Mouse (Mus musculus) CH12.LX (cell line): ENCODE measurements around the gene Gstm3. TPM values are rescaled to one million over a fixed set of nuclear protein-coding genes. Genes with fewer than 3 reads are reported as not detected.
"Not testable (repeated sequence)": the region's sequence is repeated elsewhere in the genome, so short reads cannot be mapped to it uniquely, and the experiment has no call there.

ENCODE experiments used
- DNase-seq: peaks from one replicate; pipeline ENCODE4 v3.0.0-alpha.2; 2013; ENCODE audit errors: extremely low read depth
- H3K27ac ChIP-seq: 2 replicates; pipeline ENCODE4 v1.5.1; 2012; ENCODE audit warnings: low read depth, mild to moderate bottlenecking, control low read depth, moderate library complexity; ENCODE audit not compliant: insufficient read depth
- H3K27me3 ChIP-seq: replicated peaks from 2 replicates; pipeline ENCODE3; 2012; ENCODE audit warnings: inconsistent platforms
- H3K36me3 ChIP-seq, 2 experiments: replicated peaks in 1 of 2; 2 replicates each; pipeline versions ENCODE3 to v1.6.1; 2012; ENCODE audit warnings: inconsistent platforms in 1 of 2, low read length in 1 of 2, mild to moderate bottlenecking in 1 of 2, mixed read lengths in 1 of 2, moderate library complexity in 1 of 2; ENCODE audit not compliant: control insufficient read depth in 1 of 2, insufficient read depth in 1 of 2
- H3K4me1 ChIP-seq, 2 experiments: 2 replicates each; pipeline ENCODE4 v1.6.1; 2012; ENCODE audit warnings: inconsistent platforms in 1 of 2, moderate library complexity in 1 of 2; ENCODE audit not compliant: insufficient read depth in 2 of 2, control insufficient read depth in 1 of 2
- H3K4me2 ChIP-seq: 2 replicates; pipeline ENCODE4 v1.6.1; 2012; ENCODE audit warnings: low read depth, mild to moderate bottlenecking, control low read depth; ENCODE audit not compliant: poor library complexity, insufficient read depth, severe bottlenecking
- H3K4me3 ChIP-seq, 3 experiments: fragments of 150-350 bp in 1 of 3; sonication (generic) in 1 of 3; replicated peaks in 1 of 3; 2 replicates each; pipeline versions ENCODE3 to v1.5.1; 2011 to 2012; ENCODE audit warnings: low read depth in 2 of 3, low read length in 2 of 3, mild to moderate bottlenecking in 2 of 3, moderate library complexity in 2 of 3, control low read depth in 1 of 3, improper control_type of control experiment in 1 of 3, inconsistent platforms in 1 of 3, mixed read lengths in 1 of 3; ENCODE audit not compliant: poor library complexity in 1 of 3
- H3K79me2 ChIP-seq: replicated peaks from 2 replicates; pipeline ENCODE4 v1.6.1; 2012; ENCODE audit warnings: mild to moderate bottlenecking, moderate library complexity; ENCODE audit not compliant: control insufficient read depth, poor library complexity, insufficient read depth, severe bottlenecking; ENCODE audit errors: extremely low read depth
- H3K9ac ChIP-seq: 2 replicates; pipeline ENCODE4 v1.6.1; 2012; ENCODE audit warnings: low read depth, mild to moderate bottlenecking, control low read depth, moderate library complexity; ENCODE audit not compliant: insufficient read depth
- H3K9me3 ChIP-seq: replicated peaks from 2 replicates; pipeline ENCODE3; 2012; ENCODE audit warnings: low read length, inconsistent platforms, mixed read lengths
- CTCF ChIP-seq, 2 experiments: IDR thresholded peaks in 1 of 2; conservative IDR thresholded peaks in 1 of 2; 2 replicates each; pipeline ENCODE4 v1.5.1; 2011 to 2012; ENCODE audit warnings: low read depth in 2 of 2, low read length in 2 of 2, improper control_type of control experiment in 1 of 2, inconsistent platforms in 1 of 2, mild to moderate bottlenecking in 1 of 2, moderate library complexity in 1 of 2
- GABPA ChIP-seq: IDR thresholded peaks from 2 replicates; pipeline ENCODE4 v1.6.1; 2012; ENCODE audit warnings: low read depth, low read length, improper control_type of control experiment, inconsistent platforms; ENCODE audit not compliant: insufficient replicate concordance
- JUND ChIP-seq: conservative IDR thresholded peaks from 2 replicates; pipeline ENCODE4 v1.6.1; 2011; ENCODE audit warnings: low read depth, low read length, improper control_type of control experiment
- MAX ChIP-seq: IDR thresholded peaks from 2 replicates; pipeline ENCODE4 v1.6.1; 2011; ENCODE audit warnings: low read length, improper control_type of control experiment
- POLR2A ChIP-seq: IDR thresholded peaks from 2 replicates; pipeline ENCODE4 v1.6.1; 2011; ENCODE audit warnings: low read depth, mild to moderate bottlenecking, improper control_type of control experiment, low read length
- RAD21 ChIP-seq: IDR thresholded peaks from 2 replicates; pipeline ENCODE4 v1.6.1; 2011; ENCODE audit warnings: low read depth, mild to moderate bottlenecking, low read length, improper control_type of control experiment, moderate library complexity
- SMC3 ChIP-seq: IDR thresholded peaks from 2 replicates; pipeline ENCODE4 v1.6.1; 2011; ENCODE audit warnings: low read depth, low read length, improper control_type of control experiment
- ZC3H11A ChIP-seq: IDR thresholded peaks from 2 replicates; pipeline ENCODE4 v1.6.1; 2012; ENCODE audit warnings: low read depth, mild to moderate bottlenecking, inconsistent platforms, low read length, improper control_type of control experiment
- dilution Hi-C: fragments of 300-500 bp; cut with MboI; formaldehyde crosslinking; loops from 2 replicates; pipeline ENCODE4 v1.14.3; 2020; ENCODE audit warnings: low sequenced_read_pairs; ENCODE audit not compliant: extremely low pct_unique_long_range_greater_than_20kb, extremely low pct_ligation_motif_present
- in situ Hi-C: fragments of 300-500 bp; cut with MboI; formaldehyde crosslinking; loops from 3 replicates; pipeline ENCODE4 v1.14.3; 2019; ENCODE audit warnings: low sequenced_read_pairs, low pct_ligation_motif_present, low pct_unique_long_range_greater_than_20kb, mixed read lengths
- polyA plus RNA-seq: library from polyadenylated mRNA; unstranded; fragments of >175 nt; gene quantifications from 2 replicates; pipeline ENCODE4 v1.2.1, GENCODE M21; 2012; ENCODE audit warnings: low read depth; ENCODE audit not compliant: insufficient read length
- total RNA-seq, 2 experiments: library from RNA; depleted of rRNA; stranded (reverse); fragments of 300-350 nt in 1 of 2; fragments of >200 nt in 1 of 2; gene quantifications; 2 replicates each; pipeline ENCODE4 v1.2.3; 2012 to 2014

The Gstm3 gene
- total and polyA plus RNA-seq, 3 experiments: not detected

- TF ChIP-seq SMC3: no peak
- TF ChIP-seq RAD21: no peak
- no peak for TF ChIP-seq MAX
- TF ChIP-seq GABPA: no peak
- TF ChIP-seq JUND: no peak
- dilution Hi-C loops: no loop called here
- Histone ChIP-seq H3K9ac (no peak within 1 kb of the TSS), H3K79me2 (no peaks in the 10 kb centered on the region), H3K27ac (no peak within 1 kb of the TSS), H3K4me2 (no peak within 1 kb of the TSS), H3K4me3 (no peak within 1 kb of the TSS), H3K27me3 (no peaks in the 10 kb centered on the region), H3K9me3 (no peaks in the 10 kb centered on the region), H3K4me1 (peaks cover 0 to 5% of the 10 kb centered on the region in 2 experiments; a peak in 1 of 4 replicates), H3K36me3 (no peaks in the 10 kb centered on the region)
- in situ Hi-C loops: no loop called here
- DNase-seq: no peak
Observed at GRCm38 (mm10) chr3:107986041-107986562, 17.0 kb upstream of the Gstm3 start, which contains the start of gene Gstm2. Gstm2 (minus strand) TSS chr3:107986453.

GRCm38 (mm10) chr3:107985141-107985540 lies 16.1 kb upstream of the Gstm3 start:
- H3K27me3 ChIP-seq, H3K9me3 ChIP-seq, dilution Hi-C loops, H3K36me3 ChIP-seq, H3K4me2 ChIP-seq, H3K4me1 ChIP-seq, DNase-seq, H3K79me2 ChIP-seq, H3K4me3 ChIP-seq, H3K9ac ChIP-seq, in situ Hi-C loops, H3K27ac ChIP-seq: not testable (repeated sequence)

- Histone ChIP-seq H3K36me3 (no peaks in the 10 kb centered on the region), H3K27me3 (no peaks in the 10 kb centered on the region), H3K79me2 (no peaks in the 10 kb centered on the region), H3K27ac (no peak overlapping the region)
- no peak for DNase-seq
- dilution Hi-C loops: no loop called here
- TF ChIP-seq CTCF (conservative IDR thresholded peaks at IDR 0.05 in 1 of 2, IDR thresholded peaks at IDR 0.05 in 1 of 2; ENCODE audit: low read depth in 2 of 2, low read length in 2 of 2) (no peak), ZC3H11A (no peak), MAX (no peak), POLR2A (no peak)
- TF ChIP-seq, all 38 proteins: peak for 0
- H3K9ac ChIP-seq: no peak overlapping the region
- no peaks in the 10 kb centered on the region for H3K9me3 ChIP-seq
- H3K4me3 ChIP-seq: no peak overlapping the region
- H3K4me1 ChIP-seq: peaks cover 0 to 5% of the 10 kb centered on the region in 2 experiments; a peak in 1 of 4 replicates
- no peak overlapping the region for H3K4me2 ChIP-seq
- in situ Hi-C loops: no loop called here
Observed at GRCm38 (mm10) chr3:107984471-107984870, 15.4 kb upstream of the Gstm3 start.
